Mouse (Mus musculus): ENCODE data around the gene Arhgef28.

The Arhgef28 gene

DNA sequence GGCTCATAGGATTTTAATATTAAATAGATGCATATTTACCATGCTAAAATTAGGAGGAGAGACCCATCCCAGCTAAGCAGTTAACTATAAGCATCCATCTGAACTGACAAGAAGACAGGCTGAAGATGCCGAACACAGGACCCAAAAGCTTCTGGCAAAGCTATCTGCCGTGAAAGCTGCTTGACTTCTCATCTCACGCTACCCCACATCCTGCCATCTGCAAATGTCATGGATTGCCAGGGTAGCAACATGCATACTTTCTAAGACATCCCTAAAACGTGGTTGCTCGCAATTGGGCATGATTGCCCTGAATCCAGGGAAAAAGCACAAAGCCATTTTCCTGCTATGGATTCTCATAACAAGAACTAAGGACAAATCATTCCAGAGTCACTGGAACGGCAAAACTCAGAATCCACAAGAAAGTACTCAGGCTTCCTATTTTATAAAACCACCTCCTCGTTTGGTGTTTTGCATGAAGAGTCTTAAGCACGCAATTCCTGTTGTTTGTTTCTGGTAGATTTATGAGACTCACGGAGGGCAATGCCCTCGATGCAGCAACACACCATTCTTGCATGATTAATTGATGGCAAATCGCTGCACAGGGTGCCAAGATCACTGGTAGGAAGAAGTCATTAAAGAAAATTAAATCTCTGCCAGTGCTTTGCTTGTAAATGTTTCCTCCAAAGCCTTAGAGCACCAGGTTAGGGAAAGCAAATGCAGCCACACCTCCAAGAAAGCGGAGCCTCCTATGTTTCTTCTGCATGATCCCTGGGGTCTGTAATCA is 287.9 kb downstream of the Arhgef28 start:
- ATAC-seq (ENCODE audit: low TSS enrichment) = peak; percentile 50; the same call in 1 of the 2 replicates

DNA sequence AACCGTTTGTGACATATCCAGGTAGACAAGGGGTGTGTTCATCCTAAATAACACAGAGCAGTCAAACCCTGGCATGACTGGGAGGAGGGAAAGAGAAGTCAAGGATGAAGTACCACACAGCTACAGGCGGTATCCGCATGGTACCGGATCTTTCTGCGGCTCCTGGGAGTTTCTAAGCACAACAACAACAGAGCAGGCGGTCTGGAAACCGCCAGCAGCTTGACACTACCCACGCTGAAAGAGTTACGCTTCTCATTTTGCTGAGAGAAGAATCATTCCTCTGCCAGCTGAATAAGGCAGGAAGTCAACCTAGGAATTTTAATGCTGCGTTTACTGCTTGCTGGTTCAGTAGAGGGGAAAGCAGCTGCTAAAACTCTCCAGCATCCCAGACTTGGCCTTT is 295.2 kb downstream of the Arhgef28 start:
- ATAC-seq (ENCODE audit: low TSS enrichment) = peak; percentile 98

DNA sequence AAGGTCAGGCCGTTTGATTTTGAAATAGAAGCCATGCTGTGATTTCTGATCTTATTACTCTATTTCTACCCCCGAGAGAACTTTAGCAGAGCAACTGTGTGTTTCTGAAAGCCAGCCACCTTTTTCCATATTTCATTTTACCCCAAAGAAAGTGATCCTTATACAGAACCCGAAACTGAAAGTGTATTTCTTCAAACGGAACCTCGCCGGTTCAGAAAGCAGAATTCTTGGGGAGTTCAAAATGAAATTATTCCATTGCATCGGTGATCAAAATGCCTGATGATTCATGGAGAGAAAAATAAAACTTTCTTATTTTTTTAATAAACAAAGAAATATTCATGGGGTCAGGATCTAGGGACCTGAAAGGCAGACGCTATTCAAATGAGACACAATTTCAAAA is 303.4 kb downstream of the Arhgef28 start:
- no peak for ATAC-seq (ENCODE audit: low TSS enrichment)

DNA sequence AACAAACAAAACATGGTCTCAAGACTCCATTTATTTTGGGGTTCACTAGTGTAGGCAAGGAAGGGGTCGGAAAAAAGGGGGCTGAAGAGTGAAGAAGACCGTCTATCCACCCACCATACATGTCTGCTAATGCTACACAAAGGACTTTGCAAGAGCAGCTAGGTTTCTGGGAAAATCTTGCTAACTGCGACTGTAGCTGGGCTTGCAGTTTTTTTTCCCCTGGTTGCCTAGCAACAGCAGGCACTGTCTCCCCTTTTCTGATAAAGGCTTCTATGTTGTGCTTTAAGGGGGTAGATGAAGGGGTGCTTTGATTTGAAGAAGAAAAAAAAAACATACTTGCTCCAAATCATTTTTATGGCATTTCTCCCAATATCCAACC is 305.9 kb downstream of the Arhgef28 start:
- ATAC-seq (ENCODE audit: low TSS enrichment) = peak; percentile 83

DNA sequence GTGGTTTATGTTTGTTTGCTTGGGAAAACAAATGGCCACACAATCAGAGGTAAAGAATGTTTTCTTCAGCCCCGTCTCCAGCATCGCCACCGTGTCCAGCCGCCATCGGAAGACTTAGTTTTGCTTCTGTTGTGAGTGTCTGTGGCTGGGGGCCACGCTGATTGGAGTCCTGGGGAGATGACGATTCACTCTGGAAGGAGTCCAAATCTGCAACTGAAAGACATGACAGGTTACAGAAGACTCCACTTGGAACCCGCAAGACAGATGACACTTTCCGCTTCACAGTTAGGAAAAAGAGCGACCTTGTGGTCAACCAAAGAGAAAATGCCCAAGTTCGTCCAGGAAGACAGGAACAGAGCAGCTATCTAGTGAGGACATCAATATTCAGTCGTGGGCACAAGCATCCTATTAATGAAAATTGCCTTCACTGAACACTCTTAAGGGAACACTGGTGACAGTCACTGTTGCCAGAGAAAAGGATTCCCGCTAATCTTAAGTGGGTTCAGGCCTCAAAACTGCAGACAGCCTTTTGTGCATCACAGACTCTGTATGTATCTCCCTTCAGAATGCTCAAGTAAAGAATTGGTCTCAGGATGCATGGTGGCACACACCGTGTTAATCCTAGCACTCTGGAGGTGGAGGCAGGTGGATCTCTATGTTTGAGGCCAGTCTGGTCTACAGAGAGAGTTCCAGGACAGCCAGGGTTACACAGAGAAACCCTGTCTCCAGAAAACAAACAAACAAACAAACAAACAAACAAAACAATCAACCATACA is 306.4 kb downstream of the Arhgef28 start:
- no peak for ATAC-seq (ENCODE audit: low TSS enrichment)

DNA sequence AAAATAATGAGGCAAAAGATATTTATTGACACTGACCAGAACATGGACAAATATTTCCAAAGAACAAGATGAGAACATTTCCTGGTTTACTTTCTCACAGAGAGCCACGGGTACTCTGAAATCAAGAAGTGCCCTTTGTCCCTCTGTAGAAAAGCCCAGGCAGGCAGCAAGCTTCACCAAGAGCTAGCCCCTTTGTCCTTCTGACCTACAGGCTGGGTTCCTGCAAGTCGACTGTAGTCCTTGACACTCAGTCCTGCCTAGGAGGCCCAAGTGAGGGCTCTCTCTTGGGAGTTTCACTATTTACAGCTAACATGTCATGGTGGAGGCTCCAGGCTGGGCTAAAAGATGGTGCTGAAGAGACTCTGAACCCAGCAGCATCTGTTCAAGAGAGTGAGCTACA is 307.6 kb downstream of the Arhgef28 start:
- no peak for ATAC-seq (ENCODE audit: low TSS enrichment)

DNA sequence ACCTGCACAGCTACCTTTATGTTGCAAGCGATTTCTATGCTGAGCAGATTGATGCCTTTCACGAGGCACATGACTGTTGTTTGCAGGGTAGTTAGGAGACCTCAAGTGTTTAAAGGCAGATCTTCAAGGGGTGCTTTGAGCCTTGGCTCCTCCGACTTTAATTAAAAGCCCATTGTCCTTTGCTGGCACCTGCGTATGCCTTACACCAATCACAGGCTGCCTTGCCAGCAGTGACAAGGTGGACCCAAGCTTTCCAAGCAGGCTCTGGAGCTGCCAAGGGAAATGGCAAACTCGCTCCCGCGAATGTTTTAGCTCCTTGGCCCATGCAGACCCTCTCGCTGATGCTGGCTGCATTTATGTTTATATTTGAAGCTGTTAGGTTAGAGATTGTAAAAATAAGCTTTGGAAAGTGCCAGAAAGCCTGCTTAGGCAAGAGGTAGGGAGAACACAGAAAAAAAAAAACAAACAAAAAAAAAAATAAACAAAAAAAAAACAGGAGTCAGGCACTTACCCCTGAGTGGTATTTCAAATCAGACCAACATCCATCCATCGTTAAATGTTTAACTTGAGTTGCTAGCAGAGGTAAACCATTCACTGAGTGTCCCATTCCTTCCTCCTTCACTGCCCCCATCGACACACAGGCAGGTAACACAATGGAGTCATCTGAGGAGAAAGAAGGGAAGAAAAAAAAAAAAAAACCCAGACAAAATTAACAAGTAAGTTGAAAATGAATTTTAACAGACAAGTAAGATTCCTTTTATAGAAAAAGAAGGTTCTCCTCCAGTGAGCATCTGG is 313.0 kb downstream of the Arhgef28 start:
- 0 out of 2 replicates have a peak, but pooled peaks have one; percentile 10 for ATAC-seq (ENCODE audit: low TSS enrichment)

DNA sequence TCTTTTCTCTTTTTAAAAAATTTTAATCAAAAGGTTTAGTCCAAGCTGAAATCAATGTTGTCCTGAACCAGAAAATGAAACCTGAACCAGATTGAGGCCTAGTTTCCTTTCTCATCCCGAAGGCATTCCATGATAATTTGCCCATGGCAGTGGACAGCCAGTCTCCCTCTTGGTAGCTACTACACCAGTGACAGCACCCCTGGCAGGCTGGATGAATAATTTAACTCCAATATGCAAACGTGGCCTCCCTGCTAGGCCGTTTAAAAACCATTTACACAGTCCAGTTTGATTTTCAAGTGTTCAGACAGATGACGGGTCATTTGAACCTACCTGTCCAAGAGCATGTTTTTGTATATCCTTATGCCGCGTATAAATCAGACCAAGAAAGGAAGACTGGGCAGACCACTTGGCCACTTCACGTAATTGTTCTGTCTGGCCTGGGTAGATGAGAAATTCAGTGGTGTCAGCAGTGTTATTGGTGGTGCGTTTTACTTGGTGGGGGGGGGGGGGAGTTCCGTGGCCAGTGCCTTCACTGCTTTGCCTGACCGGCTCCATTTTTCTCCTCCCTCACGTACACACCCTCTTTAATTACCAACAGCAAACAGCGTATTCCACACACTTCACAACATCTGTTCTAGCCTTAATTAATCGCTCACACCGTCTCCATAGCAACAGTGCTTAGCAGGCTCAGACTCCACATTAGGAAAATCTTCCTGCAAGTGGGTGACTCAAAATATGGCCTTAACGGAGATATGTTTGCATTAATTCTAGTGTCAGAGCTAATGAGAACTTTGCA is 314.0 kb downstream of the Arhgef28 start:
- peak; percentile 60 for ATAC-seq (ENCODE audit: low TSS enrichment)

DNA sequence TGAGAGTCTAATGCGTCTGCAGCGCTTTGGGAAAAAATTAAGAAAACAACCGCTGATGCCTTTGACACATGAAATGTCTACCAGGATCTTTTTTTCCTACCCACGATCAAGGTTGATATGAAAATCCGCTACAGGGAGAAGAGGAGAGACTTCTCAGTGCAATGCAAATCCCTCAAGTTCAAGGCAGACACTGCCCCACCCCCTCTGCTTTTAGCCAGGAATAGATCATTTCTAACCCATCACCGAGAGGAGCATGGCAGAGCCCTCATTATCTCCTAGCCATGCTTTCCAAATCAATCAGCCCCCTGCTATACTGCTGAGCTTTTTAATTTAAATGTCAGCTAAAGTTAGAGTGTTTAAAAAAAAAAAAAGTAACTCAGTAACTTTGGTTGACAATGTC is 318.2 kb downstream of the Arhgef28 start:
- ATAC-seq (ENCODE audit: low TSS enrichment) = no peak

DNA sequence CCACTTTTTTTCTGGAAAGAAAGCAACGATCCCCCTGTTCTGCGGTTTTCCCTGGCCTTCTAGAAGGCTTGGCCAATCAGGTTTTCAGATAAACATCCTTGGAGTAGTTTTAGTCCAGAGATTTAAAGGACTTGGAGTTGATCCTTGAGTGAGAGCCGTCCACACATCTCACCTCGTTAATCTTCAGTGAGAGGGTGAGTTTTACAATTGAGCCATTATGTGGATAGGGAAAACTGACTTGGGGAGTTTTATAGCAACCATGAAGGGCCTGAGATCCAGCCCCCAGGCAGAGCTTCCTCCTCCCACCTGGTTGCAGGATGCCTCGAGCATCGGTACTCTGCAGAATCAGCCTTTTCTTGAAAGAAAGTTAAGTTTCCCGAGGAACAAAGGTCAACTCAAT is 318.7 kb downstream of the Arhgef28 start:
- no peak for ATAC-seq (ENCODE audit: low TSS enrichment)

DNA sequence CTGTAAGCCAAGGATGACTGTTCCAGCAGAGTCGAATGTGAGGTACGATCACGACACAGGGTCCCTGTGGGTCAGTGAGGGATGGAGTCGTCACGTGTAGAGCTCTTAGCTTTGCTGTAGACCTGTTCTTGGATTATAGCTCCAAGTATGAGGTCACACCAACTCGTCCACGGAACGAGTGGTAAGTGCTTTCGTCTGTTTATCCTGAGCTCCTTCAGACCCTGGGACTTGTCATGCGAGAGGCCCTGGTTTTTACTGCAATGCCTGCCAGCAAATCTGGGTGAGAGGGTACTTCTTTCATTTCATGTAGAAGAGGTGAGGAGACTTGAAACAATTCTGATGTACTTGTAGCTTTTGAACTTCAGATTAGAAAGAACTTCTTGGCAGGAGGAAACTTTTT is 322.6 kb downstream of the Arhgef28 start:
- no peak for ATAC-seq (ENCODE audit: low TSS enrichment)

DNA sequence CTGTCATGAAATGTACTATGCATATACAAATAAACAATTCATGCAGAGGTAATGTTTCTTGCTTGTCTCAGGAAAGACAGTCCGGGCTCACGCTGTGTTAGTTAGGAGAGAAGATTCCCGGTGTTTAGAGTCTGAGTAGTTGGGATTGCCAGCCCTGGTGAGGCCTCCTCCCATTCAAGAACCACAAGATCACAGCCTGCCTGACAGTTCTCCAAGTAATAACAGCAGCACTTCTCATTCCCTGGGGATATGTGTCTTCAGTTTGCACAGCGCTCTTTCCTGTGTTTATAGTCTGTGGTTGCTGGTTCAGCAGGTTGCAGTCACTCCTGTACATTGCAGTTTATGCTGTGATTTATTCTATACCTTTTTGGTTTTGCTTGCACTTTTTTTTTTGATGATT is 329.8 kb downstream of the Arhgef28 start:
- ATAC-seq (ENCODE audit: low TSS enrichment) = no peak

DNA sequence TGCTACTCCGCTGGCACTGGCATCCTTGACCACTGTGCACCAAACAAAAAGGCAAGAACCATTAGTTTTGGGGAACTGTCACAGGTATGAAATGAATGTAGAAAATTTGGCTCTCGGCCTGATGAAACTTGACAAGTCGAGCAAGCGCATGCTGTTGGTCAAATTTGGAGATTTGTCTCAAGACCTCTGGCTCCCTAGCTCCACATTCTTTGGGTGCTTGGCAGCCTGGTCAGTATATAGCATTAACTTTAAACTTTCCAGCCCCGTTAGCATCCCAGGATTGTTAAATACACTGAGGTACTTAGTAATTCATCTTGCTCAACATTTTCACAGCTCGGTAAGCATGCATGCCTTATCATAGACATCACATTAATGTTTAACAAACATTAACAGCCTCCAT is 330.2 kb downstream of the Arhgef28 start:
- no peak for ATAC-seq (ENCODE audit: low TSS enrichment)

DNA sequence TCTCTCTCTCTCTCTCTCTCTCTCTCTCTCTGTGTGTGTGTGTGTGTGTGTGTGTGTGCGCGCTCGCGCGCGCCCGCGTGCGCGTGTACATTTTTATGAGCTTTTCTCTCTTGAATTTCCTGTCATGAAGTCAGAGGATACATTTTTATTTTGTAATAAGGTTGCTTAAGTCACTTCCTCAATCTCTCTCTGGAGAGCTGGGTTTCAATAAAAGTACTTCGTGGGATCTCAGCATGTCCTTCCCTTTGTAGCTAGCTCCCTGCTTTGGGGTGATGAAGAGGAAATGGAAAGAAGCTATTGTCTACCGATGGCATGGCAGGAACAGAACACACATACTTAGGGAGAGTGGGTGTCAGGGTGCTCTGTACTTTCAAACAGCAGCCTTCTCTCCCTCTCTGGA is 336.8 kb downstream of the Arhgef28 start:
- no peak; the same call in 1 of the 2 replicates for ATAC-seq (ENCODE audit: low TSS enrichment)

DNA sequence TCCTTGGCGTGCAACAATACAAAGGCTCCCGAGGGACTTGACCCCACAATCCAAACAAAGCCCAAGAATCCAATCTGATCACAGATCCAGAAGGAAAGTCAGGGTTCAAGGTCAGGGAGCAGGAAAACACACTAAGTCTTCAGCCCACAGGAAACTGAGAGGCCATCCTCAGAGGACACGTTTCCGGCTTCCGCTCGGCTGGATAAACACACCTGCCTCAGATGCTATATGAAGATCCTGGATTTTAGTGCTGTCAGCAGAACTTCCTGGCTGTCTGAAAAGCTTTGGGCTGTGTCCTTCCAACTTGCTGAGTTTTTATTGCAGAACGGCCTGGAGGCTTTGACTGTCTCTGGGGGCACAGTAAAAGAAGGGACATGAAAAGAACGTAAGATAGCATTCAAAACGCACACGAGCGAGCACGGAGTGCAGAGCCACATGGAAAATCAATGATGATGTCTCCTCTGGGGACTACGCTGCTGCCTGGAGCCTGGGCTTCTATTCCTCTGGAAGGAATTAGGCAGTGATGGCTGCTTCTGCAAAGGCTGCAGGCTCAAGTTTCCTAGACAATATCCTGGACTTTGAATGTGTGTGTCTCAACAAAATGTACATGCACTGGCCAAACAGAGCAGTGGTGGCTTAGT is 338.8 kb downstream of the Arhgef28 start:
- ATAC-seq (ENCODE audit: low TSS enrichment) = no peak

DNA sequence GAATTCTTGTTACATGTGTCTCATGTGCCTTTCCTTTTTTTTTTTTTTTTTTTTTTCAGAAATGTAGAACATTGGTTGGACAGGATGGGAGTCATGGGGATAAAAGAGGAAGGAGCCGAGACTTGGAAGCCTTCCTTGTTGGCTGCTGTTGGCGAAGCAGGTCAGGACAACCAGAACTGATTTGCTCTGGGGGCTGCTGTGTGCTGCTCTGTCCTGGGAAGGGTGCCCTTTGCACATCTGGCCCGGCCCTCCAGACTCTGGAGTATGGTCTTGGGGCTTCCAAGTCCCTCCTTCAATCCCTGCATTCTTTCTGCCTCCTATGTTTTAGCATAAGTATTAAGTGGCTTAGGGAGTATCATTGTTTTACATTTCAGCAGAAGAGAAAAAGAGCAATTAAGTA is 347.2 kb downstream of the Arhgef28 start:
- ATAC-seq (ENCODE audit: low TSS enrichment) = no peak

DNA sequence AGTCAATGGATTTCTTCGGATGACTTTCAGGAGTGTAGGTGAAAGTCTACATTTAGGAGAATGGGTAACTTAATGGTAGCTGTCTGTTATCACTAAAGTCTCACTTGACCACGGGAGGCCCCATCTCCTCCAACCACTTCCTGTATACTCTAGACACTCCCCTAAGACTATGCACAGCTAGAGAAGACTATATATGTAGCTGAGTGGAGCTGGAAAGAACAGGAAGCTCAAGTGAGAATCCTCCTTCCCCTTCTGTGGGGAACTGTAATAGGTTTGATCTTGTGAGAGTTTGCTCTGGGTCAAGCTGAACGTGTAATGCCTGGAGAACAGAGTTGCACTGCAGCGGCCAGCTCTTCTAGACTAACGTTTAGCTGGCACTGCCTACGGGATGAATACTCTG is 348.4 kb downstream of the Arhgef28 start:
- ATAC-seq (ENCODE audit: low TSS enrichment) = no peak

DNA sequence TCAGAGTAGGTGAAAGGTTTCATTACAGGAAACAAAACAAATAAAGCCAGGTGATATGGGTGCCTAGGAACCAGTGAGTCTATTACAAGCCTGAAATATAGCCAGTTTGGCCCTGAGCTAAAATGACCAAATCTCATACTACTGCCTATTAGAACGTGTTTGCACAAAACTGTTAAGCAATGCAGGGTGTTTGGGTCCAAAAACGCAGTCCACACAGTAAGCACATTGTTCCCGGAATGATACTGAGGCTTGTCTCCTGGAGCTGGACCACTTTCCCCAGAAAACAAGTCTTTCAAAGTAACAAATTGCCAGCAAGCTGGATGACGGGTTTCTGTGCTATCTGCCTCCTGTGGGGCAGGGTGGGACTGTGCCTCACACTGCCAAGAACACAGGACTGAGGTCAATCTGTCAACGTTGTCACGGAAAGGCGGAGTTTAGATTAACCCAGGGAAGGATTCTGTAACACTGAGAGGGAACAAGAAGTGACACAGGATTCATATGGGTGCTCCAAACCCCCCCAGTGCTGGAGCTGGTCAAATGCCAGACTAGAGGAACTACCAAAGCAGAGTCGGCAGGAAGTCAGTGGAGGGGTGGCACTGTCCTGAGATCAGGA is 352.8 kb downstream of the Arhgef28 start:
- no peak for ATAC-seq (ENCODE audit: low TSS enrichment)
